In genomic region chr9:48817399-48817793, GRCm38 (mm10) we compare ENCODE assay signal across 7 mouse cellular contexts. TPM values are rescaled to one million over a fixed set of nuclear protein-coding genes. Genes with fewer than 3 reads are reported as not detected.
A peak's percentile ranks its signal among the peaks of the same experiment; 100 is the strongest.
DNase-seq lines count a peak whose midpoint lies in the region; ATAC-seq and TF ChIP-seq lines count a peak whose summit lies in the region.

No protein-coding gene starts in this region.

- ATAC-seq in granulocyte monocyte progenitor cell, adult 5-6 weeks (replicated peaks; ENCODE audit: poor library complexity, severe bottlenecking) = peak; percentile 68
- peak; percentile 71 for ATAC-seq in megakaryocyte, adult 5-6 weeks (ENCODE audit: poor library complexity, severe bottlenecking)
- no peak for ATAC-seq in forebrain, postnatal 0 days

- peaks cover 3% of the 10 kb centered on the region; the same call in 1 of the 2 replicates for H3K4me1 ChIP-seq in forebrain, postnatal 0 days (ENCODE audit: insufficient read depth)

- H3K4me3 ChIP-seq in forebrain, postnatal 0 days (ENCODE audit: low read depth, low read length) = no peak overlapping the region

- no peaks in the 10 kb centered on the region for H3K9me3 ChIP-seq in forebrain, postnatal 0 days (ENCODE audit: low read length)

- no peak overlapping the region for H3K4me2 ChIP-seq in forebrain, postnatal 0 days (ENCODE audit: low read depth)

- no peaks in the 10 kb centered on the region for H3K36me3 ChIP-seq in forebrain, postnatal 0 days (ENCODE audit: insufficient read depth)

- no peak for TF ChIP-seq CTCF in forebrain, postnatal 0 days (IDR thresholded peaks at IDR 0.05; ENCODE audit: low read depth)

- no peaks in the 10 kb centered on the region for H3K27me3 ChIP-seq in forebrain, postnatal 0 days (ENCODE audit: insufficient read depth, low read length)

- DNase-seq in kidney, adult 8-10 months = peak; percentile 12 to 29
- no peak for DNase-seq in kidney, adult 18-20 months
- DNase-seq in adrenal gland, postnatal 14 days = peak; percentile 33
- no peak for DNase-seq in right cerebral cortex, adult 18-20 months
- no peak for DNase-seq in forebrain, postnatal 0 days

- WGBS in forebrain, postnatal 0 days = 87% methylated on average over 7 of the region's 7 CpGs

- no peak overlapping the region for H3K27ac ChIP-seq in forebrain, postnatal 0 days (ENCODE audit: low read depth, low read length)

- no peak overlapping the region for H3K9ac ChIP-seq in forebrain, postnatal 0 days

RNA-seq across cellular contexts. Expression of gene Zbtb16, which starts 18.6 kb away (rescaled TPM):
- 88.9 and 109 TPM in 2 replicates for total RNA-seq in adrenal gland, postnatal 14 days (2021)
- total RNA-seq in granulocyte monocyte progenitor cell, adult 5-6 weeks (2014; fragmentation: Nextera tagmentation) = 6.3 and 10.0 TPM in 2 replicates
- 7.0 and 10.1 TPM in 2 replicates for total RNA-seq in granulocyte monocyte progenitor cell, adult 5-6 weeks (2017)
- 1.9 and 3.0 TPM in 2 replicates for total RNA-seq in megakaryocyte, adult 5-6 weeks (2015)
- 2.2 and 2.7 TPM in 2 replicates for total RNA-seq in megakaryocyte, adult 5-6 weeks (2017)
- total RNA-seq in forebrain, postnatal 0 days (2014; rRNA removed) = 8.2 and 12.6 TPM in 2 replicates
- polyA plus RNA-seq in forebrain, postnatal 0 days (2015; fragmentation: Nextera tagmentation; extraction: Ambion mirVana) = 4.7 and 6.8 TPM in 2 replicates

Comparison
In these comparisons a context has a peak if more than half of its experiments do, and no peak if none do; other contexts are left out.
1. DNase-seq: peak in kidney, adult 8-10 months (2 of 2) and adrenal gland, postnatal 14 days (single experiment); none in kidney, adult 18-20 months (single experiment), right cerebral cortex, adult 18-20 months (single experiment) and forebrain, postnatal 0 days (single experiment).